Mouse (Mus musculus) cerebellum, adult 18-20 months (tissue): Measurements from ENCODE around the gene Sp4.

Experiments used
- DNase-seq, 2 experiments: peaks; one replicate each; pipeline ENCODE4 v3.0.0; 2021

Sp4 gene

GRCm38 (mm10) chr12:118301072-118301865, at the start of gene Sp4:
TSS of gene Sp4 (minus strand) at chr12:118301440.
- peak; percentile 93 to 95 for DNase-seq

GRCm38 (mm10) chr12:118339107-118339506, 37.9 kb upstream of the Sp4 start:
- no peak for DNase-seq

GRCm38 (mm10) chr12:118338243-118338642, 37.0 kb upstream of the Sp4 start:
- DNase-seq: no peak

- no peak for DNase-seq
These were observed 36.1 kb upstream of the Sp4 start for GRCm38 (mm10) chr12:118337291-118337690.

- no peak for DNase-seq
These were observed 27.6 kb upstream of the Sp4 start for GRCm38 (mm10) chr12:118328739-118329249.

- no peak for DNase-seq
These were observed 26.3 kb upstream of the Sp4 start for GRCm38 (mm10) chr12:118327566-118327965.

- DNase-seq: no peak
These were observed 24.9 kb upstream of the Sp4 start for GRCm38 (mm10) chr12:118326161-118326560.

GRCm38 (mm10) chr12:118320076-118320475, 18.8 kb upstream of the Sp4 start:
- no peak for DNase-seq

GRCm38 (mm10) chr12:118314477-118314845, 13.2 kb upstream of the Sp4 start:
- no peak for DNase-seq

GRCm38 (mm10) chr12:118313805-118314476, 12.7 kb upstream of the Sp4 start:
- no peak for DNase-seq

GRCm38 (mm10) chr12:118303586-118303985, 2.3 kb upstream of the Sp4 start:
- DNase-seq: no peak

GRCm38 (mm10) chr12:118303066-118303465, 1.8 kb upstream of the Sp4 start:
- no peak for DNase-seq

- peak; percentile 99 to 100 for DNase-seq
These were observed 911 bp upstream of the Sp4 start for GRCm38 (mm10) chr12:118301866-118302835.

- no peak for DNase-seq
These were observed 527 bp downstream of the Sp4 start for GRCm38 (mm10) chr12:118300754-118301071.

- peak; percentile 37 to 54 for DNase-seq
These were observed 1.3 kb downstream of the Sp4 start for GRCm38 (mm10) chr12:118299956-118300355.

GRCm38 (mm10) chr12:118299172-118299571, 2.1 kb downstream of the Sp4 start:
- peak in 1 of 2 experiments; percentile 36 for DNase-seq

- peak; percentile 26 to 44 for DNase-seq
These were observed 2.7 kb downstream of the Sp4 start for GRCm38 (mm10) chr12:118298516-118298915.

- DNase-seq: no peak
These were observed 5.0 kb downstream of the Sp4 start for GRCm38 (mm10) chr12:118296236-118296635.

- no peak for DNase-seq
These were observed 5.4 kb downstream of the Sp4 start for GRCm38 (mm10) chr12:118295793-118296192.

- DNase-seq: no peak
These were observed 12.3 kb downstream of the Sp4 start for GRCm38 (mm10) chr12:118288947-118289346.

GRCm38 (mm10) chr12:118285099-118285498, 16.1 kb downstream of the Sp4 start:
- no peak for DNase-seq

- DNase-seq: no peak
These were observed 19.3 kb downstream of the Sp4 start for GRCm38 (mm10) chr12:118281961-118282360.

- DNase-seq: no peak
These were observed 24.9 kb downstream of the Sp4 start for GRCm38 (mm10) chr12:118276385-118276784.
